Mouse (Mus musculus) heart, embryonic 16.5 days (tissue): ENCODE measurements around the gene Armcx5. TPM values are rescaled to one million over a fixed set of nuclear protein-coding genes. Genes with fewer than 3 reads are reported as not detected.
A peak's percentile ranks its signal among the peaks of the same experiment; 100 is the strongest.
"Not testable (repeated sequence)": the region's sequence is repeated elsewhere in the genome, so short reads cannot be mapped to it uniquely, and the experiment has no call there.

Experiments used
- ATAC-seq: fragments of 200-750 bp; cut with Nextera tagmentation; replicated peaks from 2 replicates; pipeline ENCODE4 v1.8.0; 2017; ENCODE audit warnings: moderate number of reproducible peaks; ENCODE audit not compliant: insufficient read depth, low FRiP score; ENCODE audit errors: extremely low read depth
- H3K27ac ChIP-seq: fragments of 300-500 bp; sonication (generic); 2 replicates; pipeline ENCODE4 v1.5.1; 2014; ENCODE audit warnings: mild to moderate bottlenecking, low read length, control low read depth, moderate library complexity
- H3K27me3 ChIP-seq: fragments of 300-500 bp; sonication (generic); 2 replicates; pipeline ENCODE4 v1.6.1; 2014; ENCODE audit warnings: low read length, mixed read lengths; ENCODE audit not compliant: control insufficient read depth, insufficient read depth
- H3K36me3 ChIP-seq: fragments of 300-500 bp; sonication (generic); 2 replicates; pipeline ENCODE4 v1.6.1; 2014; ENCODE audit not compliant: control insufficient read depth, insufficient read depth
- H3K4me1 ChIP-seq: fragments of 300-500 bp; sonication (generic); 2 replicates; pipeline ENCODE4 v1.6.1; 2014; ENCODE audit warnings: low read length, mixed read lengths; ENCODE audit not compliant: control insufficient read depth, insufficient read depth
- H3K4me2 ChIP-seq: fragments of 300-500 bp; sonication (generic); 2 replicates; pipeline ENCODE4 v1.6.1; 2014; ENCODE audit warnings: low read depth, mild to moderate bottlenecking, control low read depth, low read length
- H3K4me3 ChIP-seq: fragments of 300-500 bp; sonication (generic); 2 replicates; pipeline ENCODE4 v1.5.1; 2014; ENCODE audit warnings: mild to moderate bottlenecking, control low read depth, low read length
- H3K9ac ChIP-seq: fragments of 300-500 bp; sonication (generic); 2 replicates; pipeline ENCODE4 v1.6.1; 2014; ENCODE audit warnings: low read length, control low read depth
- H3K9me3 ChIP-seq: fragments of 300-500 bp; sonication (generic); replicated peaks from 2 replicates; pipeline ENCODE4 v1.6.1; 2016; ENCODE audit warnings: low read length; ENCODE audit not compliant: control insufficient read depth
- WGBS: fragments of 180-500 bp; shearing (Covaris S2); extraction: QIAGEN DNeasy Blood & Tissue Kit; methylation state at CpG from one replicate; pipeline ENCODE4 v1.1.7; 2014; 5-methylcytosine and 5-hydroxymethylcytosine counted together
- polyA plus RNA-seq: library from polyadenylated mRNA; unstranded; fragments of >200 nt; fragmentation: Nextera tagmentation; extraction: Ambion mirVana; gene quantifications from 2 replicates; pipeline ENCODE4 v1.2.1, GENCODE M21; 2015

Armcx5 gene
- polyA plus RNA-seq, result 8.0 and 9.3 TPM in 2 replicates

- WGBS, result 12% methylated on average over 47 of the region's 48 CpGs
- no peaks in the 10 kb centered on the region for H3K27me3 ChIP-seq
- H3K4me1 ChIP-seq, result peaks cover 4% of the 10 kb centered on the region
These were observed at the start of gene Armcx5, which contains the start of gene Gprasp1 for GRCm38 (mm10) chrX:135742304-135743055. Gene Armcx5 (plus strand): TSS chrX:135742733. Gene Gprasp1 (plus strand): TSS chrX:135742733.

GRCm38 (mm10) chrX:135693633-135694032 is 48.9 kb upstream of the Armcx5 start, which contains the start of gene Tcp11x2:
Gene Tcp11x2 (minus strand): TSS chrX:135693790.
- Histone ChIP-seq H3K9me3 (no peaks in the 10 kb centered on the region), H3K36me3 (no peaks in the 10 kb centered on the region), H3K27me3 (no peaks in the 10 kb centered on the region), H3K9ac (no peak within 1 kb of the TSS), H3K27ac (no peak within 1 kb of the TSS), H3K4me1 (no peaks in the 10 kb centered on the region), H3K4me2 (no peak within 1 kb of the TSS), H3K4me3 (no peak within 1 kb of the TSS)
- WGBS, result 45% methylated on average over 1 of the region's 1 CpGs
- ATAC-seq, result no peak

More at GRCm38 (mm10) chrX:135742304-135743055, at the start of gene Armcx5, which contains the start of gene Gprasp1:
- Histone ChIP-seq H3K36me3 (no peaks in the 10 kb centered on the region), H3K4me2 (peak within 1 kb of the TSS; percentile 70), H3K4me3 (peak within 1 kb of the TSS; percentile 74), H3K9ac (peak within 1 kb of the TSS; percentile 79), H3K27ac (peak within 1 kb of the TSS; percentile 85), H3K9me3 (no peaks in the 10 kb centered on the region)
- ATAC-seq, result peak; percentile 96

DNA sequence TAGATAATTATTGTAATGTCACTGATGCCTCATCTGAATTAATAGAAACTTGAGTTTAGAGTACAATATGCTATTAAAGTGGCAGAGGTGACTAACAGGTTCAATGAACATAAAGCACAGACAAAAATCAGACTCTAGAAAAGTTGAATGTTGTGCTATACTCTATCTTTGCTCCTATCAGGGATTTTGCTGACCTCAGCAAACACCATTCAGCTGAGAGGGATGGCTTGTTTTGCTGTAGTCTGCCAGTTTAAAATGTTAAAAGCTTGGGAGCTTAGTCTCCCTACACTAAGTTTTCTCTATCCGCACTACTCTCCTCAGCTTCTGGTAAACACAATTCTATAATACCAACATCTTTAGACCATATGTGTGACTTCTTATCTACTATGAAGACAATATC is 39.4 kb upstream of the Armcx5 start:
- H3K4me3 ChIP-seq, result no peak overlapping the region
- WGBS, result 85% methylated on average over 1 of the region's 1 CpGs
- no peaks in the 10 kb centered on the region for H3K27me3 ChIP-seq
- H3K4me2 ChIP-seq, result no peak overlapping the region
- no peaks in the 10 kb centered on the region for H3K36me3 ChIP-seq
- H3K27ac ChIP-seq, result no peak overlapping the region
- no peaks in the 10 kb centered on the region for H3K9me3 ChIP-seq
- no peaks in the 10 kb centered on the region for H3K4me1 ChIP-seq
- no peak for ATAC-seq
- no peak overlapping the region for H3K9ac ChIP-seq

DNA sequence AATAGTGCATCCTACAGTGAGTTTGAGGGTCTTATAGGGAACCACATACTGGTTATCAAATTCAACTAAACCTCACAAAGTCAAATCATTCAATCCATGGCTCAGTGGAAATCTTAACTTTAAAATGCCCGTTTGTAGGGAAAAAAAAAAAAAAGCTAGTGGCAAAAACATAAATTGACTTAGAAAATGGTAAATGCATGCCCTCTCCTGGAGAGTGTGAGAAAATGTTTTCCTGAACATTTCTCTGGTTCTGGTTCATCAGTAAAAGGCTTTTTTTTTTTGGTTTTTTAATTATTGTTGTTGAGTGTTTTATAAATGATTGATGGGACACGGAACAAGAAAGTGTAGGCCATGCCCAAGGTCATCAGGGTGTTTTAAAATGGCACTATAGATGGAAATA is 38.2 kb upstream of the Armcx5 start:
- Histone ChIP-seq H3K27me3 (no peaks in the 10 kb centered on the region), H3K4me1 (no peaks in the 10 kb centered on the region), H3K4me2 (no peak overlapping the region), H3K4me3 (no peak overlapping the region), H3K27ac (no peak overlapping the region), H3K9ac (no peak overlapping the region), H3K36me3 (no peaks in the 10 kb centered on the region), H3K9me3 (no peaks in the 10 kb centered on the region)
- 33% methylated on average over 2 of the region's 2 CpGs for WGBS
- ATAC-seq, result no peak

DNA sequence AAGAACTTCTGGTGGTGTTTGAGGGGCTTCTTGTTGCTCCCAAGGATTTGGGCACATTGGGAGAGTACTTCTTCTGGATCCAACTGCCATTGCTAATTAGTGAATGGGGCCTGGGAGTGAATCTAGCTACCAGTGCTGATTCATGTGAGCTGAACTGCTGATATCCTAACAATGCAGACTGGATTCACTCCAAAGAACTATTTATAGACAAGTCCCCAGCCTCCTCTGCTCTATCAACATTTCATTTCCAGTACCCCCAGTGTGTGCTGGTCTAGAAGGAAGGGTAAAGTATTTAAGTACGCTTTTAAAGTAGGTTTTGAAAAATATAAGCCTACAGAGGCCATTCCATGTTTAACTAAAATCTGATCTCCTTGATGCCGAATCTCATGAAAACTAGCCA is 29.7 kb upstream of the Armcx5 start:
- Histone ChIP-seq H3K9ac (no peak overlapping the region), H3K9me3 (no peaks in the 10 kb centered on the region), H3K27ac (peak overlapping the region; percentile 57), H3K27me3 (no peaks in the 10 kb centered on the region), H3K4me1 (no peaks in the 10 kb centered on the region), H3K36me3 (no peaks in the 10 kb centered on the region), H3K4me2 (0 out of 2 replicates have a peak overlapping the region, but pooled peaks have one; percentile 10), H3K4me3 (no peak overlapping the region)
- 57% methylated on average over 2 of the region's 2 CpGs for WGBS
- ATAC-seq, result peak; percentile 65; the same call in 1 of the 2 replicates

- H3K4me1 ChIP-seq, result no peaks in the 10 kb centered on the region
- H3K4me3 ChIP-seq, result no peak within 1 kb of the TSS
- H3K9me3 ChIP-seq, result no peaks in the 10 kb centered on the region
- no peaks in the 10 kb centered on the region for H3K27me3 ChIP-seq
- WGBS, result 82% methylated on average over 10 of the region's 10 CpGs
- no peak within 1 kb of the TSS for H3K27ac ChIP-seq
- H3K36me3 ChIP-seq, result no peaks in the 10 kb centered on the region
- H3K9ac ChIP-seq, result no peak within 1 kb of the TSS
- no peak within 1 kb of the TSS for H3K4me2 ChIP-seq
- ATAC-seq, result no peak
These were observed 17.4 kb upstream of the Armcx5 start, which contains the start of gene Tmsb15a for GRCm38 (mm10) chrX:135725161-135725560. Gene Tmsb15a (minus strand): TSS chrX:135725261.

- ATAC-seq, result no peak
- Histone ChIP-seq H3K27me3 (no peaks in the 10 kb centered on the region), H3K4me1 (peaks cover 4% of the 10 kb centered on the region), H3K4me2 (no peak overlapping the region), H3K9ac (no peak overlapping the region), H3K4me3 (no peak overlapping the region), H3K36me3 (no peaks in the 10 kb centered on the region), H3K9me3 (no peaks in the 10 kb centered on the region), H3K27ac (no peak overlapping the region)
- WGBS, result 90% methylated on average over 2 of the region's 2 CpGs
These were observed 3.6 kb upstream of the Armcx5 start for GRCm38 (mm10) chrX:135738730-135739520.

GRCm38 (mm10) chrX:135743056-135743355 is 473 bp downstream of the Armcx5 start:
- H3K4me2 ChIP-seq, result peak overlapping the region; percentile 70
- H3K4me1 ChIP-seq, result peaks cover 4% of the 10 kb centered on the region
- H3K27ac ChIP-seq, result no peak overlapping the region
- H3K27me3 ChIP-seq, result no peaks in the 10 kb centered on the region
- H3K9ac ChIP-seq, result peak overlapping the region; percentile 79
- 15% methylated on average over 7 of the region's 7 CpGs for WGBS
- H3K4me3 ChIP-seq, result peak overlapping the region; percentile 74
- no peaks in the 10 kb centered on the region for H3K36me3 ChIP-seq
- 0 out of 2 replicates have a peak, but pooled peaks have one; percentile 10 for ATAC-seq
- H3K9me3 ChIP-seq, result no peaks in the 10 kb centered on the region

- WGBS, result 80% methylated on average over 3 of the region's 3 CpGs
- not testable (repeated sequence) for H3K36me3 ChIP-seq, H3K4me2 ChIP-seq, H3K9ac ChIP-seq, ATAC-seq, H3K9me3 ChIP-seq, H3K4me3 ChIP-seq, H3K4me1 ChIP-seq, H3K27ac ChIP-seq, H3K27me3 ChIP-seq
These were observed 2.8 kb downstream of the Armcx5 start for GRCm38 (mm10) chrX:135745376-135745775.
